Mouse (Mus musculus): ENCODE data around the gene Tac2.

Gene Tac2

GRCm38 (mm10) chr10:127724178-127724577 is at the start of gene Tac2:
TSS of gene Tac2 (plus strand) at chr10:127724478.
- DNase-seq (ENCODE audit: low spot score in 2 of 2), result no peak

GRCm38 (mm10) chr10:127674794-127675522 is 49.3 kb upstream of the Tac2 start:
- DNase-seq (ENCODE audit: low spot score in 2 of 2), result peak; percentile 63 to 85

DNA sequence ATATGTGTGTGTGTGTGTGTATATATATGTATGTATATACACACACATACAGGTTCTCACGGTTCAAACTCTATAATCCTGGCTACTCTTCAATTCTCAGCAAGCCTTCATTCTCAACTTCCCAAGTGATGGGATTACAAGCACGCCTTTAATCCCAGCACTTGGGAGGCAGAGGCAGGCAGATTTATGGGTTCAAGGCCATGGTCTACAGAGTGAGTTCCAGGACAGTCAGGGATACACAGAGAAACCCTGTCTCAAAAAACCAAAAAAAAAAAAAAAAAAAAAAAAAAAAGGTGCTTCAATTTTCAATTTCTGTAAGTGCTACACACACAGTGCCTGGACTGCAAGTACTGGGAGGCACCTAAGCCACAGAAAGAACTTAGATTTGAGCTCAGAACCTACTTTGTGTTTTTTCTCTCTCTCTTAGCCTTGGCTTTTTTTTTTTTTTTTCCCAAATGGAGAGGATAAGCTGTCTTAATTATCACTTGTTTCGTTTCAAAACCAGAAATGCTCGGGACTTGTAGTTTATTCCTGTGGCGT is 48.3 kb upstream of the Tac2 start:
- no peak for DNase-seq (ENCODE audit: low spot score in 2 of 2)

- DNase-seq (ENCODE audit: low spot score in 2 of 2), result peak; percentile 74 to 90
These were observed 47.4 kb upstream of the Tac2 start for GRCm38 (mm10) chr10:127676691-127677548.

DNA sequence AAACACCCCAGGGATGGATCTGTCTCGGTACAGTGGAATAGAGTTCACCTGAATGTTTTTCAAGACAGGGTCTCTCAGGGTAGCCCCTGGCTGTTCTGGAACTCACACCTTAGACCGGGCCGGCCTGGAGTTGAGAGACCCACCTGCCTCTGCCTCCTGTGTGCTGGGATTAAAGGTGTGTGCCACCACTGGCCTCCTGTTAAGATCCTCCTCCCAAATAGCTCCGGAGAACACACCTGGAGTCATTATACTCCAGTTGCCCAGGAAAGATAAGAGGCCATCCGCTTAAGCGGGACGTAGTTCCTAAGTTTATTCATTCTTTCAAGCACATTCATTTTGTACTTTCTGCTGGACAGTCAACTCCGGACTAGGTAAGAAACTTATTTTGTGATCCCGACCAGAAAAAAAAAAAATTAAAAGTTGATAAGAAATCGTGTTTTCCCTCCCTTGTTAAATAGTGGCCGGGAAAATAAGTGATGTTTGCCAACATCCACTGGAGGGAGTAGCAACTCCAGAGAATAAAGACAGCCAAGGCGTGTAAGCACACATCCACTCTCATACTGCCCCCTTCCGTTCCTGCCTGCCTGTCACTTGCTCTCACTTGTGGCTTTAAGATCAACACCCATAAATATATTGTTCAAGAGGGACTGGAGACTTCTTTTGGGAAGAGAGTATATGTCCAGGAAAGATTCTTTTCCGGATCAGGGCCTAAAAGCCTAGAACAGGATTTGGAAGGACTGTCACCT is 46.5 kb upstream of the Tac2 start:
- peak in 1 of 2 experiments; percentile 48 for DNase-seq (ENCODE audit: low spot score in 2 of 2)

GRCm38 (mm10) chr10:127679208-127679607 is 45.1 kb upstream of the Tac2 start:
- no peak for DNase-seq (ENCODE audit: low spot score in 2 of 2)

DNA sequence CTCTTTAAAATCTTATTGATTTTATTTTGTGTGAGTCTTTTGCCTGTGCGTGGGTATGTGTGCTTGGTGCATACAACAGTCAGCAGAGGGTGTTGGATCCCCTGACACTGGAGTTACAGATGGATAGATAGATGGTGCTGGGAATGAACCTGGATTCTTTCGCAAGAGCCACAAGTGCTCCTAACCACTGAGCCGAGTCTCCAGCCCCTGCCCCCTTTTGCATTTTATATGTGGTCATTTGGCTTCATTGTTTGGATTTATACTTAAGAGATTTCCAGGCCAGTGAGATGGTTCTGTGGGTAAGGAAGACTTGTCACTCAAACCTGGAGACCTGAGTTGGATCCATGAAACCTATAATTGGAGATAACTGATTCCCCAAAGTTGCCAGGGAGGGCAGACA is 44.4 kb upstream of the Tac2 start:
- no peak for DNase-seq (ENCODE audit: low spot score in 2 of 2)

DNA sequence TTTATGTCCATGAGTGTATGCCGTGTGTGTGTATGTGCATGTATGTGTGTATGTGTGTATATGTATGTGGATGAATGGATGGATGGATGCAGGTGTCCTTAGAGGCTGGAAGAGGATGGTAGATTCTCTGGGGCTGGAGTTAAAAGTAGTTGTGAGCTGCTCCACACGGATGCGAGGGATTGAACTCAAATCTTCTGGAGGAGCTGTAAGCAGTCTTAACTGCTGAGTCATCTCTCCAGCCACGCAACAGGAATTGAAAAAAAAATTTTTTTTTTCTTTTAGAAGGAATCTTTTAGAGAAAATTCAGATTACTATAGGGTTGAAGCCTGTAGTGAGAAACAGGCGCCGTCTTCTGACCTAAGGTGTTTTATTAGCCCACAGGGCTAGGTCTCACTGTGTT is 41.4 kb upstream of the Tac2 start:
- DNase-seq (ENCODE audit: low spot score in 2 of 2), result no peak

DNA sequence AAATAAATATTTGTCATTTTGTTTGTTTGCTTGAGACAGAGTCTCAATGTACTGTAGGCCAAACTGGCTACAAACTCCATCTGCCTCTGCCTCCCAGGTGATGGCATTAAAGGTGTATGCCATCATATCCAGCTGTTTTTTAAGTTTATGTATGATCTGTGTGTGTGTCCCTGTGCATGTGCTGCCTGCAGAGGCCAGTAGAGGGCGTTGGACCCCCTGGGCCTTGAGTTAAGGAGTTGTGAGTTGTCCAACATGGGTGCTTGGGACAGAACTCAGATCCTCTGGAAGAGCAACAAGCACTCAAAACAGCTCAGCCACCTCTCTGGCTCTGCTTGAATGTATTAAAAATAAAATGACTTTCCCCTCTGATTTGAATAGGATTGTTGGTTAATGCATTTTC is 33.2 kb upstream of the Tac2 start:
- DNase-seq (ENCODE audit: low spot score in 2 of 2), result no peak

DNA sequence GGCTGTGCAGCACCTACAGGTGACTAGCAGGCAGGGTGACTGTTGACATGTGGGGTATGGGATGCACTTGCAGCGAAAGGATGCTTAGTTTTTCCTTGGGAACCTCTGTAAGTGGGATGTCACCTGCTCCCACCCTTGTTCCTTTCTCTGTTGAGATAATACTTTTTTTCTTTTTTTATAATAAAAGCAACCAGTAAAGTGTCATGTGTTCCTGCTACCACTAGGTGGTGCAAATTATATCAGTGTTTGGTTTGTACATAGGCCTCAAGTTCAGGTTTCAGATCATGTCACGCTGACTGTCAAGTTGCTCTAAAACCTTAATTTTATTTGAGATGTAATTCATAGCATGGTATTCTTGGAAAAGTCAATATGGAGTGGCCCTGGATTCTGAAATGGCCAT is 29.6 kb upstream of the Tac2 start:
- DNase-seq (ENCODE audit: low spot score in 2 of 2), result no peak

- no peak for DNase-seq (ENCODE audit: low spot score in 2 of 2)
These were observed 28.5 kb upstream of the Tac2 start for GRCm38 (mm10) chr10:127695775-127696174.

DNA sequence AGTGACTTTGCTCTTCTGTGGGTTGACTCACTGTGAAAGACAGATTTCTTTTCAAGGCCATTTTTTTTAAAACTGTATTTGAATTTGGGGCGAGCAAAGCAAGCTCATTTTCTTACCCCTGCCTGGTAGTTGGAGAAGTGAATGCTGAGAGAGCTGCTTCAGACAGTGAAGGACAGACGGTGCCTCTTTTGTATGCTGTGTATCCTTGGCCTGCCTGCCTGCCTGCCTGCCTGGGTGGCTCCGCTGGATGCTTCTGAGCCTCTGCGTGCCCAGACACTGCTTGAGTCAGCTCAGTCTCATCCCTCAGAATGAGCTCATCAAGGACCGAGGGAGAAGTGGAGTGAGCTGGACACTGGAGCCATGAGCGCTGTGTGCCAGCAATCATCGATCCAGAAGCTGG is 25.3 kb upstream of the Tac2 start:
- DNase-seq (ENCODE audit: low spot score in 2 of 2), result no peak

GRCm38 (mm10) chr10:127703299-127703698 is 21.0 kb upstream of the Tac2 start:
- no peak for DNase-seq (ENCODE audit: low spot score in 2 of 2)

DNA sequence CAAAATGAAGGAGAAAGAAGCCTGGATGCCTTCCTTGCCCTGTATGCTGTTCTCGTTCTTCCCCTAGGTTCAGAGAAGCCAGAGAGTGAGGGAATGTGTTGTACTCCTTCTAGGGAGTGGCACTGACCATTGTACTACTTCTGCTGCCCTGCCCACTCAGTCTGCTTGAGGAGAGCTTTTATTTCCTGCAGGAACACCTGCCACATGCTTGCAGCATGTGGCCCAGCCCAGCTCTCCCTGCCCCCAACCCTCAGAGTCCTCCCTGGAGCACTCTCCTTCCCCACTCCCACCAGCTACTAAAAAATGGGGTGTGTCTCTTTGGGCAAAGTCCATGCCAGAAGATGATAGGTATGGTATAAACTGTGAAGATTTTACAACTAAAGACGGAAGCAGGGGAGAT is 20.0 kb upstream of the Tac2 start:
- no peak for DNase-seq (ENCODE audit: low spot score in 2 of 2)

DNA sequence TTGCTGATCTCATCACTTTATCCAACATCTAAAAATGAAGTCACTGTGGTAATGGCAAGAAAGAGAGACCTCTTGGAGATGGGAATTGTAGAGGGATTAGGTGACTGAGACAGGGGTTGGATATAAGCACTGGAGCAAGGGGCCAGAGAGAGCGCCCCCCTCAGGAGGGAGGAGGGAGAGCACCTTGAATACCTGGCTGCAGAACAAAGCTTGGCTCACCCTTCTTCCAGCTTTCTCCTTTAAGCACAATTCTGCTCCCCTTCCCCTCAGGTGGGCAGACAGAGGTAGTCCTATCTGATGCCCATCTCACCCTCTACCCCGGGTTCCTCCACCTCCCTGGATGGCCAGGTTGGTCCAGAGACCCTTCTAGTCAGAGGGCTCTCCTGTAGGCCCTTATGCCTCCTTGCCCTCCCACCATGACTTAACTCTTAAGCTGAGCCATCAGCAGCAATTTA is 19.5 kb upstream of the Tac2 start, which contains the start of gene Myo1a:
Gene Myo1a (plus strand): TSS at position 405 of the 455 bp plus-strand sequence.
- DNase-seq (ENCODE audit: low spot score in 2 of 2), result no peak

- DNase-seq (ENCODE audit: low spot score in 2 of 2), result no peak
These were observed 18.5 kb upstream of the Tac2 start for GRCm38 (mm10) chr10:127705783-127706182.

DNA sequence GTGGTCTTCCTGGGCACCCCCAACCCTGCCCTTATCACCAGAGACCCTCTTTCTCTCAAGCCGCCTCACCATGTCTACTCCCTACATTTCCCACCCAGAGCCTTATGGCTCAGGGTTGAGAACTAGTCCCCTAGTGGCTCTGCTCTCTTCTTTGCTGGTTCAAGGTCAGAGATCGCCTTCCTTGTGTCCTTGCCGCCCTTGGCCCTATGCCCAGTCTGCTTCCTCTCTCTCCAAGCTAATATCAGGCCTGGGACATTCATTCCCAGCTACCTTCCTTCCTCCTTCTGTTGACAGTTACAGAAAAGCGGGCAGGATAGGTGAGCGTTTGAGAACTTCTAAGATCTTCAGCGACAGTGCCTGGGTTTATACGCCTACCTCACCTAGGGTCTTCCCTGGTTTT is 16.6 kb upstream of the Tac2 start:
- no peak for DNase-seq (ENCODE audit: low spot score in 2 of 2)

DNA sequence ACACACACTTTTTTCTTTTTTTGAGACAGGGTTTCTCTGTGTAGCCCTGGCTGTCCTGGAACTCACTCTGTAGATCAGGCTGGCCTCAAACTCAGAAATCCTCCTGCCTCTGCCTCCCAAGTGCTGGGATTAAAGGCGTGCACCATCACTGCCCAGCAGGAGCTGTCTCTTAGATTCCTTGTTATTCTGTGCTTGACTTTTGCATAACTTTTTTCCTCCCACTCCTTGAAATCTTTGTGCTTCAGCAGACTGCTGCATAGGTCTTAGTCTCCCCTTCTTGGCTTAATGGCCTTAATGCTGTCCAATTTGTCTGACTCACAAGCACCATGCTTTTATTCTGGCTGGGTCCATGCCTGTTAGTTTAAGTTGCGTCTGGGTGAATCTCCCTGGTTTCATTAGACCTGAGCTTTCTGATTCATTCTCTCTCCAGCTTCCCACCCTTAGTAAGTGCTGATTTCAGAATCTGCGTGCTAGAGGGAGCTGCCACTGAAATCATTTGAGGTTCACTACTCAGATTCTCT is 15.4 kb upstream of the Tac2 start:
- no peak for DNase-seq (ENCODE audit: low spot score in 2 of 2)

- DNase-seq (ENCODE audit: low spot score in 2 of 2), result no peak
These were observed 13.9 kb upstream of the Tac2 start for GRCm38 (mm10) chr10:127710331-127710730.

DNA sequence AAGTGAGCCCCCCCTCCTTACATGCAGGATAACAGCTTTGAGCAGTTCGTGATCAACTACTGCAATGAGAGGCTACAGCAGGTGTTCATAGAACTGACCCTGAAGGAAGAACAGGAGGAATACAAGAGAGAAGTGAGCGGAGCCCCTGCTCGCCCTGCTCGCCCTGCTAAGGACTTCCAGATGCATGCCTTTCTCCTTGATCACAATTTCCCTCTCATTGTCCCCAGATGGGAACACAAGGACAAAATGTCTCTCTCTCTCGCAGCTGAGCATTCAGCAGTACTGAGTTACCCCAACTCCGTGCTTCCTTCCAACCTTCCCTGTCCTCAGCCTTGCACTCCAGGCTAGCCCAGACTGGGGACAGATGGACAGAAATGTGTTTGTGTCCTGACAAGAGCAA is 11.5 kb upstream of the Tac2 start:
- DNase-seq (ENCODE audit: low spot score in 2 of 2), result no peak

DNA sequence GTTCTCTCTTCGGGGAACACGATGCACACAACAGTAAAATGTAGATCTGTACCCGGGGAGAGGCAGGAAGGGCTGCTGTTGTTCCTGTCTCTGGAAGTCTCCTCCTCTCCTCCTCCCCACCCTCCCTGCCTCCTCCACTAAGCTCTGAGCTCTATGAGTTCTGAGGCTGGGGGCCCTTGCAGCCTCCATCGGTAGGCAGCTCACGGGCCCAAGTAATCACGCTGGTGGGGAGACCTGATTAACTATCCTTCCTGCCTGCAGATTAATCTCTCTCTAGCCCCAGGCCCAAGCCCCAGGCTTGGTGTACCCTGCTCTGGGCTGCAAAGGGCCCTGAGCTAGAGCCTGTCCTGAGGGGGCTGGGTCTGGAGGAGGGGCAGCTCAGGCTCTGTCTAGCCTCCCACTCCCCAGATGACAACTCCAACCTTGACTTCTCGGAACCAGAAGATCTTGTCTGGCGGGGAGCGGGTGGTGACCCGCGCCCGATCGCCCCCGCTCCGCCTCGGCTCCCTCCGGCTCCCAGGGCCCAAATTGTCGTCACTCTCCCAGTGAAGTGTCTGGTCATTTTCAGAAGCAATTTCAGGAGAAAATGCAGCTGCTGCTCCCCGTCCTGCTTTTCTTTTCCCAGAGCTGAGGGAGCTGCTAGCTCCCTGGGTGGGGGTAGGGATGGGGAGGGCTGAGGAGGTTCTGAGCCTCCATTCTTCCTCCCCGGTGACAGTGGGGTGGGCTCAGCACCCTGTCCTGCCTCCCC is 2.4 kb upstream of the Tac2 start:
- DNase-seq (ENCODE audit: low spot score in 2 of 2), result no peak

All from urinary bladder, adult 18-20 months (tissue).